Mouse (Mus musculus): ENCODE measurements around the gene Rhbdl1.

DNA sequence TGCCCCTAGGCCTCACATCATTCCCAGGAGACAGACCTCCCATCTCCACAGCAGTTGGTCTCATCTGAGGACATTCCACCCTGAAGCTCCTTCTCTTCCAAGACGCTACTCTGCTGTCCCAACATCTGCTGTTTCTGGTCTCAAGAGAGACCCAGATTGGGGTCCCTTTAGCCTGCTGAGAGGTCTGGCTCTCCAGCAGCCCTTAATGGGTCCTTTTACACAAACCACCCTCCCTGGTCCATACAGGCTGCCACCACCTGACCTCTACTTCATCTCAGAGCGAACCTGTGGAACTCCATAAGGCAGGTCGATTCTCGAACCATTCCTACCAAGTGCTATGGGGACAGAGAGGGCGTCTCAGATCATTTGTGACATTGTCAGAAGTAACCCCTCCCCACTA is 29.1 kb downstream of the Rhbdl1 start:
- TF ChIP-seq CTCF (IDR thresholded peaks at IDR 0.05; ENCODE audit: extremely low read depth, insufficient read depth, low read length) (no peak), POLR2A (IDR thresholded peaks at IDR 0.05; ENCODE audit: extremely low read depth, insufficient read depth, low read length) (no peak)

All from cortical plate, adult 2 months (tissue).